Mouse (Mus musculus) neural tube, embryonic 11.5 days (tissue): ENCODE results near the gene Gm13279. TPM values are rescaled to one million over a fixed set of nuclear protein-coding genes. Genes with fewer than 3 reads are reported as not detected.
"Not testable (repeated sequence)": the region's sequence is repeated elsewhere in the genome, so short reads cannot be mapped to it uniquely, and the experiment has no call there.

Experiments used
- ATAC-seq: fragments of 200-750 bp; cut with Nextera tagmentation; 2 replicates; pipeline ENCODE4 v1.8.0; 2017; ENCODE audit warnings: moderate number of reproducible peaks, mild to moderate bottlenecking, moderate TSS enrichment, moderate library complexity; ENCODE audit not compliant: insufficient read depth, low FRiP score, low TSS enrichment
- DNase-seq: peaks from one replicate; pipeline ENCODE4 v3.0.0-alpha.2; 2015; ENCODE audit warnings: low spot score
- H3K27ac ChIP-seq: fragments of 300-500 bp; sonication (generic); 2 replicates; pipeline ENCODE4 v1.5.1; 2014; ENCODE audit warnings: low read depth, mild to moderate bottlenecking, low read length
- H3K27me3 ChIP-seq: fragments of 300-500 bp; sonication (generic); 2 replicates; pipeline ENCODE4 v1.6.1; 2014; ENCODE audit warnings: mild to moderate bottlenecking, low read length, mixed read lengths; ENCODE audit not compliant: control insufficient read depth, insufficient read depth
- H3K36me3 ChIP-seq: fragments of 300-500 bp; sonication (generic); 2 replicates; pipeline ENCODE4 v1.6.1; 2014; ENCODE audit warnings: mild to moderate bottlenecking, low read length, moderate library complexity, mixed read lengths; ENCODE audit not compliant: control insufficient read depth, insufficient read depth
- H3K4me1 ChIP-seq: fragments of 300-500 bp; sonication (generic); 2 replicates; pipeline ENCODE4 v1.6.1; 2014; ENCODE audit warnings: low read length, mixed read lengths; ENCODE audit not compliant: control insufficient read depth, insufficient read depth
- H3K4me2 ChIP-seq: fragments of 300-500 bp; sonication (generic); 2 replicates; pipeline ENCODE4 v1.6.1; 2014; ENCODE audit warnings: low read depth, mild to moderate bottlenecking, moderate library complexity
- H3K4me3 ChIP-seq: fragments of 300-500 bp; sonication (generic); 2 replicates; pipeline ENCODE4 v1.5.1; 2014; ENCODE audit warnings: low read depth, low read length
- H3K9ac ChIP-seq: fragments of 300-500 bp; sonication (generic); 2 replicates; pipeline ENCODE4 v1.6.1; 2014; ENCODE audit warnings: mild to moderate bottlenecking, low read length
- H3K9me3 ChIP-seq: fragments of 300-500 bp; sonication (generic); 2 replicates; pipeline ENCODE4 v1.6.1; 2016; ENCODE audit warnings: low read length; ENCODE audit not compliant: control insufficient read depth
- WGBS: fragments of 180-500 bp; shearing (Covaris S2); extraction: QIAGEN DNeasy Blood & Tissue Kit; methylation state at CpG from one replicate; pipeline ENCODE4 v1.1.7; 2014; 5-methylcytosine and 5-hydroxymethylcytosine counted together
- polyA plus RNA-seq: library from polyadenylated mRNA; unstranded; fragments of >200 nt; fragmentation: Nextera tagmentation; extraction: Ambion mirVana; gene quantifications from 2 replicates; pipeline ENCODE4 v1.2.1, GENCODE M21; 2014

The Gm13279 gene
- polyA plus RNA-seq, 1 experiment from 2014 or later = not detected

- ATAC-seq, DNase-seq, H3K27ac ChIP-seq, H3K9ac ChIP-seq, H3K4me1 ChIP-seq, H3K27me3 ChIP-seq, H3K9me3 ChIP-seq, H3K36me3 ChIP-seq, H3K4me2 ChIP-seq, H3K4me3 ChIP-seq: not testable (repeated sequence)
- WGBS = no CpG with 5 or more reads among the region's 27 CpGs
Observed at GRCm38 (mm10) chr4:88785409-88785808, 11.8 kb upstream of the Gm13279 start, which contains the start of gene Gm13276. Gm13276 (plus strand) TSS chr4:88785709.

GRCm38 (mm10) chr4:88788402-88788801, 8.8 kb upstream of the Gm13279 start, which contains the start of gene Gm13277:
Gm13277 (plus strand) TSS chr4:88788632.
- not testable (repeated sequence) for DNase-seq, H3K9me3 ChIP-seq, H3K27me3 ChIP-seq, H3K4me2 ChIP-seq, H3K9ac ChIP-seq, H3K4me3 ChIP-seq, H3K4me1 ChIP-seq, H3K36me3 ChIP-seq, ATAC-seq, H3K27ac ChIP-seq
- WGBS = 0% methylated on average over 1 of the region's 28 CpGs

GRCm38 (mm10) chr4:88791250-88791649, 5.9 kb upstream of the Gm13279 start, which contains the start of gene Gm13278:
Gm13278 (plus strand) TSS chr4:88791550.
- no CpG with 5 or more reads among the region's 28 CpGs for WGBS

GRCm38 (mm10) chr4:88793936-88794675, 3.1 kb upstream of the Gm13279 start, which contains the start of gene Gm13275:
Gm13275 (plus strand) TSS chr4:88794487.
- H3K27me3 ChIP-seq, H3K4me1 ChIP-seq, H3K4me2 ChIP-seq, DNase-seq, ATAC-seq, H3K9ac ChIP-seq, H3K36me3 ChIP-seq, H3K4me3 ChIP-seq, H3K27ac ChIP-seq, H3K9me3 ChIP-seq: not testable (repeated sequence)
- 0% methylated on average over 5 of the region's 52 CpGs for WGBS

More at GRCm38 (mm10) chr4:88791250-88791649, 5.9 kb upstream of the Gm13279 start, which contains the start of gene Gm13278:
- H3K4me2 ChIP-seq, H3K4me3 ChIP-seq, H3K27ac ChIP-seq, ATAC-seq, H3K36me3 ChIP-seq, DNase-seq, H3K27me3 ChIP-seq, H3K4me1 ChIP-seq, H3K9me3 ChIP-seq, H3K9ac ChIP-seq: not testable (repeated sequence)

- DNase-seq, ATAC-seq, H3K27me3 ChIP-seq, H3K36me3 ChIP-seq, H3K27ac ChIP-seq, H3K4me1 ChIP-seq, H3K9ac ChIP-seq, H3K4me3 ChIP-seq, H3K9me3 ChIP-seq, H3K4me2 ChIP-seq: not testable (repeated sequence)
- 10% methylated on average over 2 of the region's 7 CpGs for WGBS
Observed at GRCm38 (mm10) chr4:88799365-88799764, 2.2 kb downstream of the Gm13279 start, which contains the start of gene Gm13285. Gm13285 (plus strand) TSS chr4:88799665.

GRCm38 (mm10) chr4:88802954-88803353, 5.8 kb downstream of the Gm13279 start, which contains the start of gene Gm13287:
Gm13287 (plus strand) TSS chr4:88803254.
- not testable (repeated sequence) for H3K4me1 ChIP-seq, H3K27me3 ChIP-seq, H3K36me3 ChIP-seq, H3K4me3 ChIP-seq, DNase-seq, H3K27ac ChIP-seq, H3K9ac ChIP-seq, ATAC-seq, H3K4me2 ChIP-seq, H3K9me3 ChIP-seq
- WGBS = no CpG with 5 or more reads among the region's 29 CpGs

GRCm38 (mm10) chr4:88805231-88805630, 8.0 kb downstream of the Gm13279 start, which contains the start of gene Gm13288:
Gm13288 (plus strand) TSS chr4:88805531.
- DNase-seq, ATAC-seq, H3K9me3 ChIP-seq, H3K27ac ChIP-seq, H3K36me3 ChIP-seq, H3K4me1 ChIP-seq, H3K9ac ChIP-seq, H3K27me3 ChIP-seq, H3K4me3 ChIP-seq, H3K4me2 ChIP-seq: not testable (repeated sequence)
- WGBS = no CpG with 5 or more reads among the region's 8 CpGs

- not testable (repeated sequence) for H3K9ac ChIP-seq, DNase-seq, H3K27me3 ChIP-seq, H3K9me3 ChIP-seq, H3K4me2 ChIP-seq, H3K4me1 ChIP-seq, H3K27ac ChIP-seq, ATAC-seq, H3K36me3 ChIP-seq, H3K4me3 ChIP-seq
- no CpG with 5 or more reads among the region's 34 CpGs for WGBS
Observed at GRCm38 (mm10) chr4:88805761-88806160, 8.6 kb downstream of the Gm13279 start.

- Histone ChIP-seq H3K27me3 (no peaks in the 10 kb centered on the region), H3K9ac (no peak within 1 kb of the TSS), H3K9me3 (no peaks in the 10 kb centered on the region), H3K36me3 (no peaks in the 10 kb centered on the region), H3K4me3 (no peak within 1 kb of the TSS), H3K4me2 (no peak within 1 kb of the TSS), H3K27ac (no peak within 1 kb of the TSS), H3K4me1 (no peaks in the 10 kb centered on the region)
- ATAC-seq = no peak
- no peak for DNase-seq
- WGBS = 71% methylated on average over 3 of the region's 3 CpGs
Observed at GRCm38 (mm10) chr4:88815928-88816327, 18.7 kb downstream of the Gm13279 start, which contains the start of gene Ifna7. Ifna7 (plus strand) TSS chr4:88816228.
